Mouse (Mus musculus): ENCODE measurements around the gene Mmp15.

GRCm38 (mm10) chr8:95395186-95395918 is 43.3 kb downstream of the Mmp15 start:
- TF ChIP-seq CTCF (conservative IDR thresholded peaks at IDR 0.05; ENCODE audit: insufficient read depth, insufficient read length, low read depth, low read length) (no peak), POLR2A (IDR thresholded peaks at IDR 0.05; ENCODE audit: low read depth, low read length) (no peak)

Measured in kidney, adult 2 months (tissue).